18 mouse cellular contexts compared by ENCODE assay signal in genomic region chr2:125386221-125386965, GRCm38 (mm10).
"Had no signal": no experiment of that assay in that cellular context is flagged by ENCODE, and none has a peak within 500 bp of the region (broad histone marks: within the 10 kb centered on the region; RNA-seq: fewer than 3 reads in every experiment).

No protein-coding gene starts in this region.

- DNase-seq: lung, adult 18-20 months; lung, embryonic 14.5 days; lung, postnatal 10 days; lung, postnatal 4 days; retina, postnatal 1 day; right cerebral cortex, adult 18-20 months; right cerebral cortex, postnatal 25 days; right cerebral cortex, postnatal 4 days; spleen, adult 18-20 months; thymus, adult 18-20 months; thymus, postnatal 14 days; thymus, postnatal 36 days had no signal

- H3K4me1 ChIP-seq: midbrain, embryonic 10.5 days; midbrain, embryonic 13.5 days; midbrain, embryonic 15.5 days; neural tube, embryonic 13.5 days; neural tube, embryonic 15.5 days had no signal

- H3K4me3 ChIP-seq: midbrain, embryonic 10.5 days; midbrain, embryonic 13.5 days; midbrain, embryonic 15.5 days; myocyte; neural tube, embryonic 13.5 days; neural tube, embryonic 15.5 days had no signal

- H3K4me2 ChIP-seq: lung, embryonic 14.5 days; midbrain, embryonic 13.5 days; midbrain, embryonic 15.5 days; neural tube, embryonic 13.5 days; neural tube, embryonic 15.5 days had no signal

- H3K9me3 ChIP-seq: midbrain, embryonic 10.5 days; midbrain, embryonic 13.5 days; midbrain, embryonic 15.5 days; neural tube, embryonic 13.5 days; neural tube, embryonic 15.5 days had no signal

- H3K27ac ChIP-seq: midbrain, embryonic 10.5 days; midbrain, embryonic 13.5 days; midbrain, embryonic 15.5 days; neural tube, embryonic 13.5 days; neural tube, embryonic 15.5 days had no signal

- H3K36me3 ChIP-seq: midbrain, embryonic 15.5 days had no signal

- H3K27me3 ChIP-seq: midbrain, embryonic 13.5 days; midbrain, embryonic 15.5 days; neural tube, embryonic 13.5 days; neural tube, embryonic 15.5 days had no signal

- ATAC-seq: midbrain, embryonic 13.5 days; midbrain, embryonic 15.5 days had no signal

- H3K9ac ChIP-seq: lung, embryonic 14.5 days; midbrain, embryonic 13.5 days; midbrain, embryonic 15.5 days; neural tube, embryonic 13.5 days; neural tube, embryonic 15.5 days had no signal
